ENCODE assay signal across 10 mouse cellular contexts in genomic region chr5:67444217-67445050, GRCm38 (mm10). TPM values are rescaled to one million over a fixed set of nuclear protein-coding genes. Genes with fewer than 3 reads are reported as not detected.
DNase-seq lines count a peak whose midpoint lies in the region; ATAC-seq and TF ChIP-seq lines count a peak whose summit lies in the region.
"Had no signal": no experiment of that assay in that cellular context is flagged by ENCODE, and none has a peak within 500 bp of the region (broad histone marks: within the 10 kb centered on the region; RNA-seq: fewer than 3 reads in every experiment).

No protein-coding gene starts in this region.

- H3K9ac ChIP-seq in liver, embryonic 12.5 days: no peak overlapping the region
- H3K9ac ChIP-seq in liver, postnatal 0 days (replicated peaks): no peak overlapping the region
- no peak overlapping the region for H3K9ac ChIP-seq in embryonic facial prominence, embryonic 12.5 days
- H3K9ac ChIP-seq in hindbrain, embryonic 14.5 days: no peak overlapping the region; the same call in 1 of the 2 replicates
- H3K9ac ChIP-seq in neural tube, embryonic 12.5 days: no peak overlapping the region

- no peak for TF ChIP-seq EP300 in liver, postnatal 0 days (IDR thresholded peaks at IDR 0.05; ENCODE audit: low read depth)

- peak overlapping the region; percentile 5; the same call in 1 of the 2 replicates for H3K4me2 ChIP-seq in liver, embryonic 12.5 days
- H3K4me2 ChIP-seq in liver, postnatal 0 days (ENCODE audit: low read depth, low read length): no peak overlapping the region
- H3K4me2 ChIP-seq in embryonic facial prominence, embryonic 12.5 days (replicated peaks): 0 out of 2 replicates have a peak overlapping the region, but pooled peaks have one; percentile 13
- H3K4me2 ChIP-seq in hindbrain, embryonic 14.5 days (replicated peaks): peak overlapping the region; percentile 42
- H3K4me2 ChIP-seq in neural tube, embryonic 12.5 days (replicated peaks): peak overlapping the region; percentile 6; the same call in 1 of the 2 replicates

- no peak for TF ChIP-seq CTCF in liver, postnatal 0 days (IDR thresholded peaks at IDR 0.05; ENCODE audit: low read depth)

- DNase-seq in liver, postnatal 0 days: no peak
- no peak for DNase-seq in hindbrain, embryonic 14.5 days (ENCODE audit: low spot score)
- DNase-seq in kidney, adult 9 months: no peak
- no peak for DNase-seq in left cerebral cortex, adult 9 months (ENCODE audit: low spot score in 2 of 2)
- DNase-seq: adrenal gland, postnatal 36 days; layer of hippocampus, adult 9-11 months; lung, adult 2 months had no signal

- H3K36me3 ChIP-seq in liver, embryonic 12.5 days: no peaks in the 10 kb centered on the region
- no peaks in the 10 kb centered on the region for H3K36me3 ChIP-seq in liver, postnatal 0 days (replicated peaks; ENCODE audit: insufficient read depth, low read length)
- no peaks in the 10 kb centered on the region for H3K36me3 ChIP-seq in embryonic facial prominence, embryonic 12.5 days
- H3K36me3 ChIP-seq in hindbrain, embryonic 14.5 days (replicated peaks; ENCODE audit: control insufficient read depth, insufficient read depth): no peaks in the 10 kb centered on the region
- H3K36me3 ChIP-seq in neural tube, embryonic 12.5 days: no peaks in the 10 kb centered on the region

- H3K27ac ChIP-seq in liver, embryonic 12.5 days: no peak overlapping the region
- H3K27ac ChIP-seq in liver, postnatal 0 days (ENCODE audit: low read depth): no peak overlapping the region
- H3K27ac ChIP-seq in embryonic facial prominence, embryonic 12.5 days: no peak overlapping the region
- H3K27ac ChIP-seq in hindbrain, embryonic 14.5 days: no peak overlapping the region
- no peak overlapping the region for H3K27ac ChIP-seq in neural tube, embryonic 12.5 days

- H3K9me3 ChIP-seq in liver, embryonic 12.5 days (replicated peaks): no peaks in the 10 kb centered on the region
- H3K9me3 ChIP-seq in liver, postnatal 0 days (ENCODE audit: low read length): no peaks in the 10 kb centered on the region
- H3K9me3 ChIP-seq in embryonic facial prominence, embryonic 12.5 days: no peaks in the 10 kb centered on the region
- no peaks in the 10 kb centered on the region for H3K9me3 ChIP-seq in hindbrain, embryonic 14.5 days (ENCODE audit: control insufficient read depth, low read length)
- no peaks in the 10 kb centered on the region for H3K9me3 ChIP-seq in neural tube, embryonic 12.5 days

- ATAC-seq in liver, embryonic 12.5 days: no peak
- ATAC-seq in liver, postnatal 0 days: no peak
- no peak; the same call in 1 of the 2 replicates for ATAC-seq in embryonic facial prominence, embryonic 12.5 days (ENCODE audit: insufficient number of reproducible peaks, insufficient read depth, low FRiP score, low TSS enrichment)
- peak; percentile 37; the same call in 1 of the 2 replicates for ATAC-seq in hindbrain, embryonic 14.5 days (ENCODE audit: low FRiP score)
- 0 out of 2 replicates have a peak, but pooled peaks have one; percentile 55 for ATAC-seq in neural tube, embryonic 12.5 days (ENCODE audit: low FRiP score, low read depth)

- peaks cover 18% of the 10 kb centered on the region; the same call in 1 of the 2 replicates for H3K4me1 ChIP-seq in liver, embryonic 12.5 days
- H3K4me1 ChIP-seq in liver, postnatal 0 days (ENCODE audit: insufficient read depth): 0 out of 2 replicates have a peak, but pooled peaks cover 2% of the 10 kb centered on the region
- peaks cover 8% of the 10 kb centered on the region for H3K4me1 ChIP-seq in embryonic facial prominence, embryonic 12.5 days
- H3K4me1 ChIP-seq in hindbrain, embryonic 14.5 days (replicated peaks; ENCODE audit: control insufficient read depth, insufficient read depth, low read length): peaks cover 11% of the 10 kb centered on the region
- H3K4me1 ChIP-seq in neural tube, embryonic 12.5 days: peaks cover 8% of the 10 kb centered on the region

- H3K27me3 ChIP-seq in liver, embryonic 12.5 days (replicated peaks): no peaks in the 10 kb centered on the region
- no peaks in the 10 kb centered on the region for H3K27me3 ChIP-seq in liver, postnatal 0 days (ENCODE audit: insufficient read depth, low read length)
- H3K27me3 ChIP-seq in embryonic facial prominence, embryonic 12.5 days: no peaks in the 10 kb centered on the region; the same call in 1 of the 2 replicates
- no peaks in the 10 kb centered on the region for H3K27me3 ChIP-seq in hindbrain, embryonic 14.5 days (ENCODE audit: control insufficient read depth, insufficient read depth, low read length)
- no peaks in the 10 kb centered on the region for H3K27me3 ChIP-seq in neural tube, embryonic 12.5 days (replicated peaks)

- 30% methylated on average over 17 of the region's 17 CpGs for WGBS in liver, embryonic 12.5 days (ENCODE audit: insufficient replicate concordance)
- WGBS in liver, postnatal 0 days (ENCODE audit: insufficient replicate concordance): 38% methylated on average over 17 of the region's 17 CpGs
- 22% methylated on average over 17 of the region's 17 CpGs for WGBS in embryonic facial prominence, embryonic 12.5 days
- 15% methylated on average over 17 of the region's 17 CpGs for WGBS in hindbrain, embryonic 14.5 days
- 35% methylated on average over 17 of the region's 17 CpGs for WGBS in neural tube, embryonic 12.5 days

- no peak overlapping the region for H3K4me3 ChIP-seq in liver, embryonic 12.5 days
- H3K4me3 ChIP-seq in liver, postnatal 0 days (ENCODE audit: low read depth, low read length): no peak overlapping the region
- no peak overlapping the region for H3K4me3 ChIP-seq in embryonic facial prominence, embryonic 12.5 days
- H3K4me3 ChIP-seq in hindbrain, embryonic 14.5 days (replicated peaks; ENCODE audit: low read length): no peak overlapping the region
- no peak overlapping the region for H3K4me3 ChIP-seq in neural tube, embryonic 12.5 days

RNA-seq across cellular contexts. Expression of gene Bend4, which starts 16.3 kb away (rescaled TPM):
- 2.1 and 2.5 TPM in 2 replicates for polyA plus RNA-seq in liver, embryonic 12.5 days (2016; fragmentation: Nextera tagmentation; extraction: Ambion mirVana)
- polyA plus RNA-seq in liver, postnatal 0 days (2015; fragmentation: Nextera tagmentation; extraction: Ambion mirVana): 0.18 and 0.25 TPM in 2 replicates
- 4.5 TPM in 2 replicates for polyA plus RNA-seq in embryonic facial prominence, embryonic 12.5 days (2016; fragmentation: Nextera tagmentation; extraction: Ambion mirVana)
- 15.1 and 15.9 TPM in 2 replicates for polyA plus RNA-seq in hindbrain, embryonic 14.5 days (2014; fragmentation: Nextera tagmentation; extraction: Ambion mirVana)
- polyA plus RNA-seq in neural tube, embryonic 12.5 days (2016; fragmentation: Nextera tagmentation; extraction: Ambion mirVana): 10.6 and 10.9 TPM in 2 replicates

Comparison
In these comparisons a context has a peak if more than half of its experiments do, and no peak if none do; other contexts are left out.
1. ATAC-seq: peak in hindbrain, embryonic 14.5 days (single experiment) and neural tube, embryonic 12.5 days (single experiment); none in liver, embryonic 12.5 days (single experiment), liver, postnatal 0 days (single experiment) and embryonic facial prominence, embryonic 12.5 days (single experiment).